Mouse (Mus musculus) CH12.LX (cell line): ENCODE results near the gene Spib.

Experiments
- CHD1 ChIP-seq: IDR thresholded peaks from 2 replicates; pipeline ENCODE4 v1.6.1; 2012; ENCODE audit warnings: low read depth, low read length, improper control_type of control experiment, inconsistent platforms
- CTCF ChIP-seq, 2 experiments: IDR thresholded peaks in 1 of 2; conservative IDR thresholded peaks in 1 of 2; 2 replicates each; pipeline ENCODE4 v1.5.1; 2011 to 2012; ENCODE audit warnings: low read depth in 2 of 2, low read length in 2 of 2, improper control_type of control experiment in 1 of 2, inconsistent platforms in 1 of 2, mild to moderate bottlenecking in 1 of 2, moderate library complexity in 1 of 2
- HCFC1 ChIP-seq: IDR thresholded peaks from 2 replicates; pipeline ENCODE4 v1.6.1; 2012; ENCODE audit warnings: low read depth, mild to moderate bottlenecking, inconsistent platforms, low read length, improper control_type of control experiment
- JUN ChIP-seq: IDR thresholded peaks from 2 replicates; pipeline ENCODE4 v1.6.1; 2011; ENCODE audit warnings: low read depth, mild to moderate bottlenecking, low read length, improper control_type of control experiment, moderate library complexity; ENCODE audit not compliant: insufficient read depth
- KAT2A ChIP-seq: IDR thresholded peaks from 2 replicates; pipeline ENCODE4 v1.6.1; 2012; ENCODE audit warnings: low read length, improper control_type of control experiment, inconsistent platforms; ENCODE audit not compliant: insufficient replicate concordance
- MAX ChIP-seq: IDR thresholded peaks from 2 replicates; pipeline ENCODE4 v1.6.1; 2011; ENCODE audit warnings: low read length, improper control_type of control experiment
- POLR2A ChIP-seq: IDR thresholded peaks from 2 replicates; pipeline ENCODE4 v1.6.1; 2011; ENCODE audit warnings: low read depth, mild to moderate bottlenecking, improper control_type of control experiment, low read length
- POLR2AphosphoS2 ChIP-seq: IDR thresholded peaks from 2 replicates; pipeline ENCODE4 v1.6.1; 2011; ENCODE audit warnings: low read depth, low read length, improper control_type of control experiment
- RAD21 ChIP-seq: IDR thresholded peaks from 2 replicates; pipeline ENCODE4 v1.6.1; 2011; ENCODE audit warnings: low read depth, mild to moderate bottlenecking, low read length, improper control_type of control experiment, moderate library complexity
- RCOR1 ChIP-seq: conservative IDR thresholded peaks from 2 replicates; pipeline ENCODE4 v1.6.1; 2012; ENCODE audit warnings: low read depth, mild to moderate bottlenecking, inconsistent platforms, low read length, improper control_type of control experiment
- TCF12 ChIP-seq: IDR thresholded peaks from 2 replicates; pipeline ENCODE4 v1.6.1; 2014; ENCODE audit warnings: low read depth, mild to moderate bottlenecking, inconsistent platforms, low read length, improper control_type of control experiment
- USF1 ChIP-seq: IDR thresholded peaks from 2 replicates; pipeline ENCODE4 v1.6.1; 2014; ENCODE audit warnings: low read depth, mild to moderate bottlenecking, inconsistent platforms, low read length, improper control_type of control experiment

DNA sequence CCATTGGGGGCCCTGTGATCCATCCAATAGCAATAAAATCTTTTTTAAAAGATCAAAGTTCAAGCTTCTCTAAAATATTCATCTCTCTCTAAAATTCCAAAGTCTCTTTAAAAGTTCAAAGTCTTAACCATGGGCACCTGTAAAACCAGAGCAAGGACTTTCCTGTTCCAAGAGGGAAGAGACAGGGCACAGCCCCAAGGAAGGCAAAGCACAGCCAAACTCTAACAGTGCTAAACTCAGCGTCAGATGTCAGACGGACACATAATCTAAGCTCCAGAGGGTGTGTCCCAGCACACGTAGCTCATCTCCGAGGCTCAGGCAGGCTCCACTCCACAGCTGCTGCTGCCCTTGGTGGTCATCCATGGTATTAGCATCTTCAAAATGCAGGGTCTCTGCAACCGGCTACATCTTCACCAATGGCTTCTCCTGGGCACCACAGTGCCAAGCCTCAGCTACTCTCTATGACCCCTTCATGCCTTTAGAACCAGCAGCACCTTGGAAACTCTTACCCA lies 44.5 kb upstream of the Spib start:
- TF ChIP-seq RAD21 (no peak), CTCF (conservative IDR thresholded peaks at IDR 0.05 in 1 of 2, IDR thresholded peaks at IDR 0.05 in 1 of 2; ENCODE audit: low read depth in 2 of 2, low read length in 2 of 2) (no peak), CHD1 (no peak), KAT2A (no peak), JUN (no peak), USF1 (no peak), POLR2A (no peak), HCFC1 (no peak), POLR2AphosphoS2 (no peak), RCOR1 (no peak), TCF12 (no peak), MAX (no peak)
